Mouse (Mus musculus) hindbrain, embryonic 10.5 days (tissue): ENCODE data around the gene Olfr769. TPM values are rescaled to one million over a fixed set of nuclear protein-coding genes. Genes with fewer than 3 reads are reported as not detected.
"Not testable (repeated sequence)": the region's sequence is repeated elsewhere in the genome, so short reads cannot be mapped to it uniquely, and the experiment has no call there.

Source experiments
- DNase-seq: peaks from one replicate; pipeline ENCODE4 v3.0.0-alpha.2; 2017; ENCODE audit warnings: low spot score
- H3K27ac ChIP-seq: fragments of 300-500 bp; sonication (generic); 2 replicates; pipeline ENCODE4 v1.5.1; 2016; ENCODE audit warnings: mild to moderate bottlenecking, moderate library complexity
- H3K27me3 ChIP-seq: fragments of 300-500 bp; sonication (generic); 2 replicates; pipeline ENCODE4 v1.6.1; 2016; ENCODE audit warnings: mild to moderate bottlenecking; ENCODE audit not compliant: poor library complexity, insufficient read depth, severe bottlenecking
- H3K36me3 ChIP-seq: fragments of 300-500 bp; sonication (generic); 2 replicates; pipeline ENCODE4 v1.6.1; 2016; ENCODE audit warnings: mild to moderate bottlenecking, moderate library complexity
- H3K4me1 ChIP-seq: fragments of 300-500 bp; sonication (generic); replicated peaks from 2 replicates; pipeline ENCODE4 v1.6.1; 2016; ENCODE audit warnings: mild to moderate bottlenecking
- H3K4me3 ChIP-seq: fragments of 300-500 bp; sonication (generic); 2 replicates; pipeline ENCODE4 v1.5.1; 2016; ENCODE audit warnings: mild to moderate bottlenecking, moderate library complexity
- H3K9me3 ChIP-seq: fragments of 300-500 bp; sonication (generic); 2 replicates; pipeline ENCODE4 v1.6.1; 2016; ENCODE audit warnings: mild to moderate bottlenecking, moderate library complexity
- WGBS: fragments of 180-500 bp; shearing (Covaris S2); methylation state at CpG from one replicate; pipeline ENCODE4 v1.1.7; 2016; 5-methylcytosine and 5-hydroxymethylcytosine counted together
- polyA plus RNA-seq: library from polyadenylated mRNA; unstranded; fragments of >200 nt; fragmentation: Nextera tagmentation; extraction: Ambion mirVana; gene quantifications from 2 replicates; pipeline ENCODE4 v1.2.1, GENCODE M21; 2016

Olfr769 gene
- polyA plus RNA-seq, result not detected in 2 replicates

DNA sequence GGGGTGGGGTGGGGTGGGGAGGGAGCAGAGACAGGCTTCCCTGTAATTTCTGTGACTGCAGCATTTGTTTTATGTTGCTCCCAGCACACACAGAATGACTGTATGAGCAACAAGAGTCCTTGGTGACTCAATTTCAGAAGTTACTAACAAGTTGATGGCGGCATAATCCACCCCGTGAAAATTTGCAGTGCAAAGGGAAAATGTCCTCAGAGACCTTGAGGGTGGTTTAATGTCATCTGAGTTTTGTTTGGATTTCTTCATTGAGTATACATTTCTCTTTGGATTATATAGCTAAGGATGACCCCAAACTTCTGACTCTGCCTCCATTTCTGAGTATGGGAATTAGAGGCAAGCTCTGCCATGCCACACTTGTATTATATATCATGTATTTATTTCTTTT is at the start of gene Olfr769:
Gene Olfr769 (minus strand): TSS at position 101 of the 400 bp plus-strand sequence.
- no peak within 1 kb of the TSS for H3K27ac ChIP-seq
- H3K4me1 ChIP-seq, result no peaks in the 10 kb centered on the region
- DNase-seq, result no peak
- H3K4me3 ChIP-seq, result no peak within 1 kb of the TSS
- 88% methylated on average over 2 of the region's 2 CpGs for WGBS
- H3K27me3 ChIP-seq, result no peaks in the 10 kb centered on the region
- no peaks in the 10 kb centered on the region for H3K36me3 ChIP-seq
- H3K9me3 ChIP-seq, result no peaks in the 10 kb centered on the region

DNA sequence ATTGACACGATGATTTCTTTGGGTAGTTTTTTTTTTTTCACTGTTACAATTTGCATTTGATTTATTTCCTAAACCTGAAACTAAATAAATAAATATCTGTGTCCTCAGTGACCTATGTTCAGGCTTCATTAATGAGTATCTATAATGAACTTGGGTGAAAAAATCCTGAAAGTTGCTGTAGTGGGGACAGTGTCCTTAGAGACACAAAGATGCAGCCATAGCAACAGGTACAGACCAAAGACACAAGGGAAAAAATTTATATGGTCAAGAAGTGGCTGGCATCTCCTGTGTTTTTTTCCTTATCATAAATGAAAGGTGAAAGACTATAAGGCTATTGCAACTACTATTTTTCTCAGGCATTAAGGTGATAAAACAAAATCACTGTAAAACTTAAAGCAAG is 47.0 kb upstream of the Olfr769 start, which contains the start of gene Olfr771:
Gene Olfr771 (minus strand): TSS at position 101 of the 400 bp plus-strand sequence.
- Histone ChIP-seq H3K27me3 (no peaks in the 10 kb centered on the region), H3K27ac (no peak within 1 kb of the TSS), H3K4me1 (no peaks in the 10 kb centered on the region), H3K4me3 (no peak within 1 kb of the TSS), H3K9me3 (no peaks in the 10 kb centered on the region), H3K36me3 (no peaks in the 10 kb centered on the region)
- WGBS, result 86% methylated on average over 1 of the region's 1 CpGs
- no peak for DNase-seq

DNA sequence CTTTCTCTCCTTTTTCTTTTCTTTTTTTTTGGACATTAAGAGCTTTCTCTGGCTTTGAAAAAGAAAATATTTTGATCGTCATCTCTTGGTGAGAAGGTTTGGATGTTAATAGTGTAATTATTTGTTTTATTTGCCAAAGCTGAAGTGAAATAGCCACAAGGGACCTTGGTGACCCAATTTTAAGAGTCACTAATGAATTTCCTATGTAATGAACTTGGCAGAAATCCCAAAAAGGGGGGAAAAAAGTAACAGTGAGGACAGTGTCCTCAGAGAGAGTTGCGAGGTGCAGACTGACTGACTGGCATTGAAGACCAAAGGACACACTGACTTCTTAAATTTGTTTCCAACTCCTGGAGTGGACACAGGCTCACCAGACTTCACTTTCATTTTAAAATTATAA is 21.2 kb upstream of the Olfr769 start, which contains the start of gene Olfr770:
Gene Olfr770 (minus strand): TSS at position 101 of the 400 bp plus-strand sequence.
- WGBS, result 91% methylated on average over 2 of the region's 2 CpGs
- no peak within 1 kb of the TSS for H3K4me3 ChIP-seq
- no peak within 1 kb of the TSS for H3K27ac ChIP-seq
- no peaks in the 10 kb centered on the region for H3K4me1 ChIP-seq
- no peak for DNase-seq
- no peaks in the 10 kb centered on the region for H3K9me3 ChIP-seq
- no peaks in the 10 kb centered on the region for H3K36me3 ChIP-seq
- H3K27me3 ChIP-seq, result no peaks in the 10 kb centered on the region

DNA sequence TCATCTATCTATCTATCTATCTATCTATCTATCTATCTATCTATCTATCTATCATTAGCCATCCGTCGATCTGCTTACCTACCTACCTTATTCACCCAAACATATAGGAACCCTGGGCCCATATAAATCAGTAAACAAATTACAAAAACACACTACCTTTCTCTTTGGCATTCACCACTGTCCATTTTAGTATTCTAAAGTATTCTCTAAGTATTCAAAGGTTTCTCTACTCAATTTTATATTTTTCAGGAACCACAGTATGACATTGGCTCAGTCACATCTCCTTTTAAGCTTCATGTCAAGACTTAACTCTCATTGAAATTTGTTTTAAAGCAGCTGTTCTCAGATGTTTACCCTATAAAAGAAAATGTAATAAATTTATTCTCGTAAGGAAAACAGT is 2.5 kb downstream of the Olfr769 start:
- WGBS, result 96% methylated on average over 3 of the region's 3 CpGs
- Histone ChIP-seq H3K27me3 (no peaks in the 10 kb centered on the region), H3K36me3 (no peaks in the 10 kb centered on the region), H3K4me3 (no peak overlapping the region), H3K4me1 (no peaks in the 10 kb centered on the region), H3K9me3 (no peaks in the 10 kb centered on the region), H3K27ac (no peak overlapping the region)
- DNase-seq, result no peak

DNA sequence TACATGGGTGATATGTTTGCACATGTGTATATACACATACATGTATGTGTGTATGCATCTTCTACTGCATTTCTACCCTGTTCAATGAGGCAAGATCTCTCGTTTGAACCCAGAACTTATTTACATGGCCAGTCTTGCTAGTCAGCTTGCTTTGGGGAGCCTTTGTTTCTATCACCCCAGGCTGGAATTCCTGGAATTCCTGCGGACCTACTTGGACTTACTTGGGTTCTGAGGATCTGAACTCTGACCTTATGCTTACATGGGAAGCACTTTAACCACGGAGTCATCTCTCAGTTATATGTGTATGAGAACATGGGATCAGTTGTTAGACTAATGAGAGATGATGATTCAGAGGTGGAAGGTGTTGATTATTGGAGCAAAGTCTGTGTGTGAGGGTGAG is 16.4 kb downstream of the Olfr769 start:
- no peaks in the 10 kb centered on the region for H3K27me3 ChIP-seq
- no peaks in the 10 kb centered on the region for H3K36me3 ChIP-seq
- WGBS, result 33% methylated on average over 3 of the region's 3 CpGs
- no peaks in the 10 kb centered on the region for H3K4me1 ChIP-seq
- H3K9me3 ChIP-seq, result no peaks in the 10 kb centered on the region
- no peak overlapping the region for H3K27ac ChIP-seq
- no peak overlapping the region for H3K4me3 ChIP-seq
- DNase-seq, result no peak

DNA sequence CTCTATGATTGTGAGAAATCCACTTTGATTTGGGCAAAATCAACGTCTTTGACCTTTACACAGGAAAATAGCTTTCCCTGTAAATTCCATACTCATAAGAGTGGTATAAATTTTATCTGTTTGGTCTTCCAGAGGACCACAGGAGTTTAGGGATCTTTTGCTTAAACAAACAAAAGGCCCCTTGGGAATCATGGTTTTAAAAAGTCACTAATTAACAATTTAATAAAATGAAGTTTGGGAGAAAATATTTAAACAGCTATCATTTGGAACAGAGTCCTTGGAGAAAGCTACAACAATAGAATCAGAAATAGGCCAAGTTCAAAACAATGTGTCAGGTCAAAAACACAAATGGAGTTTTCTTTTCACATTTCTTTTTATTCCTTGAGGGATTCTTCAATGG is 18.4 kb downstream of the Olfr769 start, which contains the start of gene Olfr768:
Gene Olfr768 (minus strand): TSS at position 101 of the 400 bp plus-strand sequence.
- Histone ChIP-seq H3K36me3 (no peaks in the 10 kb centered on the region), H3K27me3 (no peaks in the 10 kb centered on the region), H3K9me3 (no peaks in the 10 kb centered on the region), H3K4me1 (no peaks in the 10 kb centered on the region), H3K4me3 (no peak within 1 kb of the TSS), H3K27ac (no peak within 1 kb of the TSS)
- 89% methylated on average over 1 of the region's 1 CpGs for WGBS
- no peak for DNase-seq

DNA sequence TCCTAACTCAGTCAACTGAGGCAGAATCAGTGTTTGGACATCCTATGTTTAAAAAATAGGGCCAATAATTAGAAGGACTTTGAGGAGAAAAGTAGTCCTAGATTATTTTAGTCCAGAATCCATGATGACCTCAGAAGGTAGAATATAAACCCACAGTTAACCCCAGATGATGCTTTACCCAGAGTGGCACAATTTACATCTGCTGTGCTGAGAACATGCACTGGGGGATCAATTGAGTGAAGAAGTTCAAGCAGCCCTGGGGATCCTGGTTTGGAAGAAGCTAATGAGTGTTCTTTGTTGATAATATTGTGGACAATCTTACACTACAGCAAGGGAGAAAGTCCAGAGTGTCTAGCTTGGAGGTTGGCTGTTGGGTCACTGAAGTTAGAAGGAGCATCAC is 34.9 kb downstream of the Olfr769 start, which contains the start of gene Olfr767:
Gene Olfr767 (minus strand): TSS at position 101 of the 400 bp plus-strand sequence.
- not testable (repeated sequence) for DNase-seq, H3K27me3 ChIP-seq, H3K4me1 ChIP-seq, H3K36me3 ChIP-seq, H3K4me3 ChIP-seq, H3K27ac ChIP-seq, H3K9me3 ChIP-seq

DNA sequence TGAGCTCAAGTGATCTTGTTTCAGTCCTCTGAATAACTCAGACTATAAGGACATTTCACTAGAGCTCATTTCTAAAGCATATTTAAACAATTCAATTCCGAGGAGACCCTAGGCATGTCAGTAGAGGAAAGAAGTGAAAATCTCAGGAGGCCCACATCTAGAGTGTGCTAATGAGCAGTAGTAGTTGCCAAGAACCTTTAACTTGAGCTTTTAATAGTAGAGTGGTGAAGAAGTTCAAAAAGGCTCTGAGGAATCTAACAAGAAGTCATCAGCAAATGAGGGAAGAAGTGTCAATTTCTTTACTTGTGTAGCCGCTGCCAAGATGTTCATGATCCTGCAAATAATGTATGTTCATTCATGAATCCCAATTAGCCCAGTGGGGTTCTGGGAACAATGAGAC is 48.8 kb downstream of the Olfr769 start, which contains the start of gene Olfr766-ps1:
Gene Olfr766-ps1 (minus strand): TSS at position 101 of the 400 bp plus-strand sequence.
- Histone ChIP-seq H3K27me3 (no peaks in the 10 kb centered on the region), H3K4me3 (no peak within 1 kb of the TSS), H3K9me3 (no peaks in the 10 kb centered on the region), H3K27ac (no peak within 1 kb of the TSS), H3K36me3 (no peaks in the 10 kb centered on the region), H3K4me1 (no peaks in the 10 kb centered on the region)
- no peak for DNase-seq
- WGBS, result 89% methylated on average over 2 of the region's 2 CpGs

Other genes with a start within 250 kb of the Olfr769 start
- 8.9 and 11.1 TPM in 2 replicates for gene Gdf11, start 226.1 kb downstream of the Olfr769 start, polyA plus RNA-seq
- 240 and 253 TPM in 2 replicates for gene Cd63, start 216.9 kb downstream of the Olfr769 start, polyA plus RNA-seq
- gene Rdh5, start 195.0 kb downstream of the Olfr769 start, polyA plus RNA-seq, result 15.8 and 18.7 TPM in 2 replicates
- 229 and 285 TPM in 2 replicates for gene Bloc1s1, start 193.8 kb downstream of the Olfr769 start, polyA plus RNA-seq
- gene Itga7, start 184.0 kb downstream of the Olfr769 start, polyA plus RNA-seq, result 3.7 and 4.0 TPM in 2 replicates
- not detected in 2 replicates for gene Mettl7b, start 156.9 kb downstream of the Olfr769 start, polyA plus RNA-seq
- 0.06 TPM in 1 of 2 replicates, not detected in the other for gene Olfr9, start 128.4 kb downstream of the Olfr769 start, polyA plus RNA-seq
- gene Olfr763, start 107.1 kb downstream of the Olfr769 start, polyA plus RNA-seq, result not detected in 2 replicates
- not detected in 2 replicates for gene Olfr764-ps1, start 78.0 kb downstream of the Olfr769 start, polyA plus RNA-seq
- gene Olfr765, start 67.9 kb downstream of the Olfr769 start, polyA plus RNA-seq, result not detected in 2 replicates
- not detected in 2 replicates for gene Olfr766-ps1, start 48.9 kb downstream of the Olfr769 start, polyA plus RNA-seq
- not detected in 2 replicates for gene Olfr767, start 35.0 kb downstream of the Olfr769 start, polyA plus RNA-seq
- not detected in 2 replicates for gene Olfr768, start 18.5 kb downstream of the Olfr769 start, polyA plus RNA-seq
- not detected in 2 replicates for gene Olfr770, start 21.1 kb upstream of the Olfr769 start, polyA plus RNA-seq
- not detected in 2 replicates for gene Olfr771, start 46.9 kb upstream of the Olfr769 start, polyA plus RNA-seq
- gene Olfr772, start 60.1 kb upstream of the Olfr769 start, polyA plus RNA-seq, result not detected in 2 replicates
- not detected in 2 replicates for gene Olfr773, start 69.6 kb upstream of the Olfr769 start, polyA plus RNA-seq
- gene Olfr774, start 118.3 kb upstream of the Olfr769 start, polyA plus RNA-seq, result not detected in 2 replicates
- gene Olfr775, start 130.6 kb upstream of the Olfr769 start, polyA plus RNA-seq, result not detected in 2 replicates
- not detected in 2 replicates for gene Olfr776, start 141.3 kb upstream of the Olfr769 start, polyA plus RNA-seq
- 0.10 TPM in 1 of 2 replicates, not detected in the other for gene Olfr777, start 153.6 kb upstream of the Olfr769 start, polyA plus RNA-seq
- gene Olfr780, start 200.3 kb upstream of the Olfr769 start, polyA plus RNA-seq, result not detected in 2 replicates
- gene Olfr781, start 211.0 kb upstream of the Olfr769 start, polyA plus RNA-seq, result not detected in 2 replicates
- not detected in 2 replicates for gene Olfr782, start 231.0 kb upstream of the Olfr769 start, polyA plus RNA-seq